Mouse (Mus musculus) telencephalon, adult 2 months (tissue): ENCODE results near the gene Col7a1.

Experiments
- DNase-seq: peaks from one replicate; pipeline ENCODE4 v3.0.0-alpha.2; 2011; ENCODE audit warnings: low read depth, low spot score

Col7a1 gene

GRCm38 (mm10) chr9:109021428-109021827 is 68.0 kb downstream of the Col7a1 start:
- DNase-seq: no peak

- peak; percentile 79 for DNase-seq
Observed at GRCm38 (mm10) chr9:109022866-109023685, 69.7 kb downstream of the Col7a1 start.

GRCm38 (mm10) chr9:109027521-109027920 is 74.1 kb downstream of the Col7a1 start:
- DNase-seq: no peak

GRCm38 (mm10) chr9:109028421-109028820 is 75.0 kb downstream of the Col7a1 start:
- DNase-seq: no peak

- no peak for DNase-seq
Observed at GRCm38 (mm10) chr9:109028919-109029318, 75.5 kb downstream of the Col7a1 start.

- no peak for DNase-seq
Observed at GRCm38 (mm10) chr9:109030312-109030711, 76.9 kb downstream of the Col7a1 start.

- no peak for DNase-seq
Observed at GRCm38 (mm10) chr9:109031001-109031400, 77.6 kb downstream of the Col7a1 start.

GRCm38 (mm10) chr9:109031686-109032085 is 78.3 kb downstream of the Col7a1 start:
- DNase-seq: no peak

- no peak for DNase-seq
Observed at GRCm38 (mm10) chr9:109032435-109032834, 79.0 kb downstream of the Col7a1 start.
